Mouse (Mus musculus) heart, adult 2 months (tissue): ENCODE results near the gene Aqp12.

Source experiments
- CTCF ChIP-seq: fragments of 200-600 bp; IDR thresholded peaks from 2 replicates; pipeline ENCODE4 v1.8.1; 2022; ENCODE audit warnings: antibody characterized with exemption, mild to moderate bottlenecking, moderate library complexity
- POLR2A ChIP-seq: fragments of 200-500 bp; IDR thresholded peaks from 2 replicates; pipeline ENCODE4 v1.6.1; 2011; ENCODE audit warnings: mild to moderate bottlenecking, low read depth, low read length, control low read depth; ENCODE audit not compliant: insufficient read depth

GRCm38 (mm10) chr1:93006061-93006460 lies at the start of gene Aqp12:
- TF ChIP-seq CTCF = no peak
- TF ChIP-seq POLR2A = no peak
